Mouse (Mus musculus) left cerebral cortex, postnatal 36 days (tissue): ENCODE data around the gene Vmn1r206. TPM values are rescaled to one million over a fixed set of nuclear protein-coding genes. Genes with fewer than 3 reads are reported as not detected.
"Not testable (repeated sequence)": the region's sequence is repeated elsewhere in the genome, so short reads cannot be mapped to it uniquely, and the experiment has no call there.

Experiments
- DNase-seq, 2 experiments: peaks; one replicate each; pipeline ENCODE4 v3.0.0; 2021 to 2022; ENCODE audit warnings: low spot score in 2 of 2, mixed read lengths in 1 of 2
- intact Hi-C: fragments of 180-260 bp; cut with DNase I; formaldehyde crosslinking; loops from one replicate; pipeline ENCODE4 v1.15.1; 2025
- total RNA-seq, 2 experiments: library from RNA; stranded (reverse); gene quantifications; 2 replicates each; pipeline ENCODE4 v1.2.3; 2021

The Vmn1r206 gene
- total RNA-seq: under 1 TPM in 1 of 2 experiments, not detected in 1; 0.32 TPM

DNA sequence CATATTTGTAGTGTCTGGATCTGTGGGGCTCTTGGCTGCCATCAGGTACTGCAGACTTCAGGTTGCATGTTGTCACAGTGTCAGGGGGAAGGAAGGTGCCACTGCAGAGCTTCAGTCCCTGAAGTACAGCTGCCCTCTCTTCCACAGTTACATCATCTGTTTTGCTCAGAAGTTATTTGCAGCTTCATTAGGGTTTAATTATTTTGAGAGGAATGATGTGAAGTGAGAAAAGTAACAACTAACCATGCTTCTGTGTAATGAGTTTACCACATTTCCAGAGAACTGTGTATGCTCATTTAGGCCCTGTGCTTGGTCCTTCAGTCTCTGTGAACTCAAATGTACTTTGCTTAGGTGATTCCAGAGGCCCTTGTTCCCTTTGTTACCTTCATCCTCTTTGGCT is at the start of gene Vmn1r206:
Vmn1r206 (minus strand) TSS at position 101 of the 400 bp plus-strand sequence.
- intact Hi-C loops, DNase-seq: not testable (repeated sequence)

DNA sequence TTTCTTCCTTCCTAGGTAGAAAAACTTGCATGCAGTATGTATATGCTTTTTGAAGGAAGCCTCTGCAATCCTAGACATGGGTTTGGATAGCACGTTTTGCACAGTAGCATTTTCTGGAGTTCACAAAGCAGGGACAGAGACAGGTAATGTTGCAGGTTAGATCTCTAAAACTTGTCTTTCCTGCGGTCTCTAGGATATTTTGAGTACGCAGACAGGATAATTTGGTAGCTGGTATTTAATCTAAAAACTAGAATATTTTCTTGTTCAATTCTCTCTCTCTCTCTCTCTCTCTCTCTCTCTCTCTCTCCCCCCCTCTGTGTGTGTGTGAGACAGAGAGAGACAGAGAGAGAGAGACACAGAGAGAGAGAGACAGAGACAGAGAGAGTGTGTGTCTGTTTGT is 31.2 kb downstream of the Vmn1r206 start, which contains the start of gene Vmn1r205:
Vmn1r205 (minus strand) TSS at position 101 of the 400 bp plus-strand sequence.
- no peak for DNase-seq
- intact Hi-C loops: no loop called here

DNA sequence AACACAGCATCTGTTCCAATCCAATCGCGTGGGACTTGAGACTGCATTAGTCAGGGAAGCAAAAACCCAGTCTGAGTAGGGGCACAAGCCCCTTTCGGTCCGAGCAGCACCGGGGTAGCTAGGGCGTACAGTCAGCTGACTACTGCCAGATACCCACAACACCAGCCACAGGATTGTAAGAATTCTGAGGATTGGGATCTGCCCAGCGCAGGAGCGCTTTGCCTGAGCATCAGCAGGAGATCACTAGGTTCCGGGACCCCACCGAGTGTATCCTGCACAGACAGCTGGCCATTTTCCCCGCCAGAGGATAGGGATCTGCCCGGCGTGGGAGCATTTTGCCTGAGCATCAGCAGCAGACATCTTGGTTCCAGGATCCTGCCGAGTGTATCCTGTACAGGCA is 40.7 kb downstream of the Vmn1r206 start:
- DNase-seq, intact Hi-C loops: not testable (repeated sequence)

DNA sequence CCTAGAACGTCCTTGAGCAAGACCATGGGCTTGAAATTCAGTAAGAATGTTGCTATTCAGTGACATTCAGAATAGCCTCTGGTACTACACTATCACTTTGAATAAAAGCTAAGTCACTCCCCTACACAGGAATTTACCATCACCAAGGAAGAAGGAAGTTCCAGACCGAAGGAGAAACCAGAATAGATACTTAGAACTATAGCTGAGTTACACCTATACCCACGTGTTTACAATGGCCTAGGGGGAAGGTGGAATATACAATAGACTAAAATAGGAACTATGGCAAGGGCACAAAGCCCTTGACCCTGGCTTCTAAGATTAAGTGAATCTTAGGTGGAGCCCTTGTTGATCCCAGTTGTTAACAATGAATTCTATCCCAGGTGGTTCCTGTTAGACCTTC is 49.1 kb downstream of the Vmn1r206 start:
- DNase-seq, intact Hi-C loops: not testable (repeated sequence)

Other genes starting within 250 kb of the Vmn1r206 start
- not detected for gene Vmn1r199, start 244.4 kb downstream of the Vmn1r206 start, total RNA-seq
- not detected for gene Vmn1r200, start 233.9 kb downstream of the Vmn1r206 start, total RNA-seq
- not detected for gene Vmn1r201, start 152.3 kb downstream of the Vmn1r206 start, total RNA-seq
- under 1 TPM in 1 of 2 experiments, not detected in 1; 0.07 TPM for gene Vmn1r202, start 118.9 kb downstream of the Vmn1r206 start, total RNA-seq
- not detected for gene Vmn1r203, start 106.1 kb downstream of the Vmn1r206 start, total RNA-seq
- gene Vmn1r204, start 71.1 kb downstream of the Vmn1r206 start, total RNA-seq: not detected
- not detected for gene Vmn1r205, start 31.3 kb downstream of the Vmn1r206 start, total RNA-seq
- gene Vmn1r207-ps, start 105.4 kb upstream of the Vmn1r206 start, total RNA-seq: under 1 TPM; 0.07 to 0.16 TPM
- not detected for gene Vmn1r208, start 153.1 kb upstream of the Vmn1r206 start, total RNA-seq
- not detected for gene Vmn1r209, start 185.4 kb upstream of the Vmn1r206 start, total RNA-seq
- gene Vmn1r210, start 207.1 kb upstream of the Vmn1r206 start, total RNA-seq: not detected
- gene Vmn1r211, start 233.3 kb upstream of the Vmn1r206 start, total RNA-seq: not detected